Mouse (Mus musculus): ENCODE measurements around the gene Ell2. TPM values are rescaled to one million over a fixed set of nuclear protein-coding genes. Genes with fewer than 3 reads are reported as not detected.
"Not testable (repeated sequence)": the region's sequence is repeated elsewhere in the genome, so short reads cannot be mapped to it uniquely, and the experiment has no call there.

The Ell2 gene
- polyA plus RNA-seq, 1 experiment from 2014 or later, result 1.8 TPM

DNA sequence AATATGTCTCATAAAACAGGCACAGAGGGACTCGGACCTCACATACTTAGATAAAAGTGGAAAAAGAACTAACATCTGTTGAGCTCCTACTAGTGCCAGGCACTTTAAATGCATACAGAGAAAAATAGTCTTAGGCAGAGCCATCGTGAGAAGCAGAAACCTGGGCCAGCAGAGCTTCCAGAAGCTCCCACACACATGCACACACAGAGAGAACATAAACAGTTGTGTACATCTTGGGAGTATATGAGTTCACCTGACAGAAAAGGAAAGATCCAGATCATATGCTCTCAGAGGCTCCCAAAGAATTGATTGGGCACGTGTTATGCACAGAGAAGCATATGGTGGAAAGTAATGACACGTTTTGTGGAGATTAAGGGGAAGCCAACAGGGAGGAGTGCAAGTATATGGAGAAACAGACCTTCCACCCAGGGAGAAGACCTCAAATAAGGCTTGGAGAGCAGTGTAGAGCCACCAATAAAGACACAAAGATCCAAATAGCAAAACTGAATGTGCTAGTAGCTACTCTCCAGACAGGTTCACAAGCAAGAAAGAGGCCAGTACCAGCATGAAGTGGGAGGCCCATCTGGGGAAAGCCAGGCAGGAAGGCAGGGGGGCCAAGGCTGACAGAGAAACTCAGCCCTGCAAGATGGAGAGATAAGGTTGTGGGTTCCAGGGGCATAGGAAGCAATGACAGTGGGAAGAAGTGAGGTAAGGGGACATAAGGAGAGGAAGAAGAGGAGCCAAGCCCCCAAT lies 2.6 kb downstream of the Ell2 start:
- Histone ChIP-seq H3K36me3 (ENCODE audit: control insufficient read depth, insufficient read depth, low read length) (no peaks in the 10 kb centered on the region), H3K27ac (ENCODE audit: low read depth, low read length) (no peak overlapping the region), H3K9me3 (ENCODE audit: control insufficient read depth, low read length) (no peaks in the 10 kb centered on the region), H3K4me1 (ENCODE audit: control insufficient read depth, insufficient read depth, low read depth, low read length) (peaks cover 11% of the 10 kb centered on the region), H3K4me2 (ENCODE audit: low read length) (peak overlapping the region; percentile 84), H3K9ac (ENCODE audit: low read depth, low read length) (no peak overlapping the region), H3K27me3 (replicated peaks; ENCODE audit: control insufficient read depth, insufficient read depth, low read length) (no peaks in the 10 kb centered on the region; the same call in 1 of the 2 replicates), H3K4me3 (ENCODE audit: low read length) (peak overlapping the region; percentile 87; the same call in 1 of the 2 replicates)
- no peak for ATAC-seq
- 33% methylated on average over 4 of the region's 4 CpGs for WGBS

DNA sequence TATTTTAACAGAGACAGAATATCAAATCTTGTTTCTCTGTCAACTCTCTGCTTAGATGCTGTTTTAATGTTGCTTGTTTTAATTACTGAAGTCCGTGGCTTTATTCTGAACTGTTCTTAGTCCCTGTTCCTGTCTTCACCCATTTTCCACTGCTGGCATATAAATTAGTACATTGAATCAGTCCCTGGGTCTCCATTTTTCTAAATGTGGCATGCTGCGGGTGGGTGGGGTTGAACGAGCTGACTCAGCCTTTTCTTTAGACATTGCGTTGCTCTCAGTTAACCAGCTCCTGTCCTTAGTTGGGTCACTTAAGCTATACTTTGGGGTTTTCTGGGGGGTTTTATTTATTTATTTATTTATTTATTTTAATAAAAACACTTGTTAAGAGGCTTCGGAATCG lies 3.6 kb downstream of the Ell2 start:
- ATAC-seq, result no peak
- 66% methylated on average over 6 of the region's 6 CpGs for WGBS
- H3K9ac ChIP-seq (ENCODE audit: low read depth, low read length), result no peak overlapping the region

DNA sequence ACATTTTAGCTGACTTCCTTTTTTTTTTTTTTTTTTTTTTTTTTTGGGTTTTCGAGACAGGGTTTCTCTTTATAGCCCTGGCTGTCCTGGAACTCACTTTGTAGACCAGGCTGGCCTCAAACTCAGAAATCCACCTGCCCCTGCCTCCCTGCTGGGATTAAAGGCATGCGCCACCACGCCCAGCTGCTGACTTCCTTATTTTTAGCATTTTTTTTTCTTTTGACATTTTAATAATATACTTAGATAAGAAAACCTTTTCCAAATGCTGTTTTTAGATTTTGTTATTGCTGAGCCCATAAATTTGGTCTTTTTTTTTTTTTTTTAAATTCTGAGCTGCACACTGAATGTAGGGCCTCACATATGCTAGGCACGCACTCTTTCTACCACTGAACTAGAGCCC lies 5.0 kb downstream of the Ell2 start:
- ATAC-seq; H3K4me2 ChIP-seq (ENCODE audit: low read length); H3K36me3 ChIP-seq (ENCODE audit: control insufficient read depth, insufficient read depth, low read length): not testable (repeated sequence)

More for the DNA sequence above, 3.6 kb downstream of the Ell2 start:
- H3K4me2 ChIP-seq (ENCODE audit: low read length), result no peak overlapping the region
- H3K27me3 ChIP-seq (replicated peaks; ENCODE audit: control insufficient read depth, insufficient read depth, low read length), result no peaks in the 10 kb centered on the region; the same call in 1 of the 2 replicates
- H3K9me3 ChIP-seq (ENCODE audit: control insufficient read depth, low read length), result no peaks in the 10 kb centered on the region
- H3K36me3 ChIP-seq (ENCODE audit: control insufficient read depth, insufficient read depth, low read length), result no peaks in the 10 kb centered on the region
- H3K27ac ChIP-seq (ENCODE audit: low read depth, low read length), result no peak overlapping the region
- no peak overlapping the region for H3K4me3 ChIP-seq (ENCODE audit: low read length)
- H3K4me1 ChIP-seq (ENCODE audit: control insufficient read depth, insufficient read depth, low read depth, low read length), result peaks cover 11% of the 10 kb centered on the region

DNA sequence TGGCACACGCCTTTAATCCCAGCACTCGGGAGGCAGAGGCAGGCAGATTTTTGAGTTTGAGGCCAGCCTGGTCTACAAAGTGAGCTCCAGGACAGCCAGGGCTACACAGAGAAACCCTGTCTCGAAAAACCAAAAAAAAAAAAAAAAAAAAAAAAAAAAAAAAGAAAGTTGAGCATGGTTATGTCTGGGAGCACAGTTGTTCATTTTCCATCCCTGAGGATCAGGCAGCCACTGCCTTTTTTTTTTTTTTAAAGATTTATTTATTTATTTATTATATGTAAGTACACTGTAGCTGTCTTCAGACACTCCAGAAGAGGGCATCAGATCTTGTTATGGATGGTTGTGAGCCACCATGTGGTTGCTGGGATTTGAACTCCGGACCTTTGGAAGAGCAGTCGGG lies 6.0 kb downstream of the Ell2 start:
- not testable (repeated sequence) for H3K4me3 ChIP-seq (ENCODE audit: low read length); H3K27ac ChIP-seq (ENCODE audit: low read depth, low read length); H3K4me2 ChIP-seq (ENCODE audit: low read length); H3K27me3 ChIP-seq (replicated peaks; ENCODE audit: control insufficient read depth, insufficient read depth, low read length); H3K36me3 ChIP-seq (ENCODE audit: control insufficient read depth, insufficient read depth, low read length); H3K4me1 ChIP-seq (ENCODE audit: control insufficient read depth, insufficient read depth, low read depth, low read length); H3K9ac ChIP-seq (ENCODE audit: low read depth, low read length); ATAC-seq; H3K9me3 ChIP-seq (ENCODE audit: control insufficient read depth, low read length)
- WGBS, result 98% methylated on average over 4 of the region's 5 CpGs

More for the DNA sequence above, 5.0 kb downstream of the Ell2 start:
- WGBS, result 95% methylated on average over 3 of the region's 4 CpGs
- not testable (repeated sequence) for H3K27ac ChIP-seq (ENCODE audit: low read depth, low read length); H3K27me3 ChIP-seq (replicated peaks; ENCODE audit: control insufficient read depth, insufficient read depth, low read length); H3K9ac ChIP-seq (ENCODE audit: low read depth, low read length); H3K9me3 ChIP-seq (ENCODE audit: control insufficient read depth, low read length); H3K4me3 ChIP-seq (ENCODE audit: low read length)
- peaks cover 11% of the 10 kb centered on the region for H3K4me1 ChIP-seq (ENCODE audit: control insufficient read depth, insufficient read depth, low read depth, low read length)

DNA sequence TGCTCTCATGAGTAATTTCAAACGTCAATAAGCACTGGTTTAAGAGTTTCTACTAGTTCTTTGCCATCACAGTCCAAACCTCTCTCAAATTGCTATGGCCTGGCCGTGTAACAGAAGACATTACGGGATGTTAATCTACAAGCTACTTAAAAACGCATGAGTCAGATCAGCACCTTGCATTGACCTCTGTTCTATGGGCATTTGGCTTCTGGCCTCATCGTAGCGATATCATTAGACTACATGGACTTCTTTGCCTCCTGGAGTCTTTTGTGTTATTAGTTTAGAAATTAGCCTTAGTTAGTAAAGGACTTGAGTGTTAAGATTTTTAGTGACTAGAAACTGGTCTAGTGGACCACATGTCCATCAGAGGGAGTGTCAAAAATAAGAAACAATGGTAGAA lies 7.8 kb downstream of the Ell2 start:
- ATAC-seq, result no peak
- Histone ChIP-seq H3K4me3 (ENCODE audit: low read length) (no peak overlapping the region), H3K9ac (ENCODE audit: low read depth, low read length) (no peak overlapping the region), H3K27me3 (replicated peaks; ENCODE audit: control insufficient read depth, insufficient read depth, low read length) (no peaks in the 10 kb centered on the region; the same call in 1 of the 2 replicates), H3K9me3 (ENCODE audit: control insufficient read depth, low read length) (no peaks in the 10 kb centered on the region), H3K36me3 (ENCODE audit: control insufficient read depth, insufficient read depth, low read length) (no peaks in the 10 kb centered on the region), H3K4me2 (ENCODE audit: low read length) (no peak overlapping the region), H3K4me1 (ENCODE audit: control insufficient read depth, insufficient read depth, low read depth, low read length) (no peaks in the 10 kb centered on the region; the same call in 1 of the 2 replicates), H3K27ac (ENCODE audit: low read depth, low read length) (no peak overlapping the region)
- WGBS, result 86% methylated on average over 6 of the region's 6 CpGs

DNA sequence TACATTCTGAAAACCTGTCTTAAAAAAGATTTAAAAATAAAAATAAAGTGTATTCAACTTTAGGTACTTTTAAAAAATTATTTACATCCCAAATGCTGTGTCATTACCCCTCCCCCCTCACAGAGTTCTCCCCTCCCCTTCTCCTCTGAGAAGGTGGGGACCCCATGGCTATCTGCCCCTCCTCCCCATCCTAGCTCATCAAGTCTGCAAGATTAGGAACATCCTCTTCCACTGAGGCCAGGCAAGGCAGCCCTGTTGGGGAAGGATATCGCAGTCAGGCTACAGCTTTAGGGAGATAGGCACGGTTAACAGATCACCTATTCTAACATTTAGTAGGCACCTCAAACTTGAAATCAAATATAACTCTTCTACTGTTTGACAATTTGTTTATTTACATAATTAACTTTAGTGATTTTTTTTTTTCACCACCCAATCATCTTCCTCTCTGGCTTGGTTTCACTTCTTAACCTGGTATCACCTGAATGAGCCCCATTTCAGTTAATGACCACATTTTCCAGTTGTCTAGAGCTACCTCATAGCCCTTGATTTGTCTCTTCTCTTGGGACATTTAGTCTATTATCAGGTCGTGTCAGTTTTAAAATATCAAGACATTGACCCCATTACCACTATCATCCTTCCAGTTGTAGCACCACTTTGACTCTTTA lies 11.2 kb downstream of the Ell2 start:
- no peaks in the 10 kb centered on the region for H3K9me3 ChIP-seq (ENCODE audit: control insufficient read depth, low read length)
- no peaks in the 10 kb centered on the region for H3K4me1 ChIP-seq (ENCODE audit: control insufficient read depth, insufficient read depth, low read depth, low read length)
- no peak overlapping the region for H3K4me2 ChIP-seq (ENCODE audit: low read length)
- H3K4me3 ChIP-seq (ENCODE audit: low read length), result no peak overlapping the region
- H3K27ac ChIP-seq (ENCODE audit: low read depth, low read length), result no peak overlapping the region
- H3K27me3 ChIP-seq (replicated peaks; ENCODE audit: control insufficient read depth, insufficient read depth, low read length), result no peaks in the 10 kb centered on the region
- H3K9ac ChIP-seq (ENCODE audit: low read depth, low read length), result no peak overlapping the region
- no peak for ATAC-seq
- no peaks in the 10 kb centered on the region for H3K36me3 ChIP-seq (ENCODE audit: control insufficient read depth, insufficient read depth, low read length)
- 85% methylated on average over 3 of the region's 3 CpGs for WGBS

DNA sequence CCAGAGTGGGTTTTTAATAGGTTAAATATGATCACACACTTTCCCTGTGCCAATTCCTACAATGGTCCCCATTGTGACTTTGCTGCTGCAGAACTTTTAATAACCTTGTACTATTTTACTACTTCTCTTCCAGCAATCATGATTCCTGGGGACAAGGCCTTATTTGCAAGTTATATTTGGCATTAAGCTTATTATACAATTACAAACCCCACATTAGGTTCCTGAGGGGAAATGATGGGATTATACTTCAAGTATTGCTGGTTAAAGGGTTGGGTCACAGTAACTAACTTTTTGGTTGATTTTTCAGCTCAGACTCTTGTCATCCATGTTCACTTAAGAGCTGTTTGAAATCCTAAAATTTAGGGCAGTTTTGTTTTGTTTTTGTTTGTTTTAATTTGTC lies 11.8 kb downstream of the Ell2 start:
- Histone ChIP-seq H3K4me3 (ENCODE audit: low read length) (no peak overlapping the region), H3K4me2 (ENCODE audit: low read length) (no peak overlapping the region), H3K9ac (ENCODE audit: low read depth, low read length) (no peak overlapping the region), H3K9me3 (ENCODE audit: control insufficient read depth, low read length) (no peaks in the 10 kb centered on the region), H3K4me1 (ENCODE audit: control insufficient read depth, insufficient read depth, low read depth, low read length) (no peaks in the 10 kb centered on the region), H3K27ac (ENCODE audit: low read depth, low read length) (no peak overlapping the region), H3K36me3 (ENCODE audit: control insufficient read depth, insufficient read depth, low read length) (no peaks in the 10 kb centered on the region), H3K27me3 (replicated peaks; ENCODE audit: control insufficient read depth, insufficient read depth, low read length) (no peaks in the 10 kb centered on the region)
- ATAC-seq, result no peak

DNA sequence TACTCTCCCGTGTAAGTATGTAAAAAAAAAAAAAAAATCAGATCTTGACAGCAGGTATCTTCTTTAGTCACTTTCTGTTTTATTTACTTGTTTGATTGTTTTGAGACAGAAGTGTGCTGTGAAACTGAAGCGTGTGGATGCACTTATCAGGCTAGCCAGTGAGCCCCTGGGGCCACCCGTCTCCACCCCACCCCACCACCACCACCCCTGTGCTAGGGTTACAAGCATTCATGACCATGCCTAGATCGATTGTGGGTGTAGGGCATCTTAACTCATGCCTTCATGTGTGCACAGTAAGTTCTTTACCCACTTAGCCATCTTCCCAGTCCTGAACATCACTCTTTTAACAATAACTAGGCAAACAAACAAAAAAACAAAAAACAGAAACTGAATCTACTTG lies 13.1 kb downstream of the Ell2 start:
- H3K9ac ChIP-seq (ENCODE audit: low read depth, low read length), result no peak overlapping the region
- 87% methylated on average over 4 of the region's 4 CpGs for WGBS

DNA sequence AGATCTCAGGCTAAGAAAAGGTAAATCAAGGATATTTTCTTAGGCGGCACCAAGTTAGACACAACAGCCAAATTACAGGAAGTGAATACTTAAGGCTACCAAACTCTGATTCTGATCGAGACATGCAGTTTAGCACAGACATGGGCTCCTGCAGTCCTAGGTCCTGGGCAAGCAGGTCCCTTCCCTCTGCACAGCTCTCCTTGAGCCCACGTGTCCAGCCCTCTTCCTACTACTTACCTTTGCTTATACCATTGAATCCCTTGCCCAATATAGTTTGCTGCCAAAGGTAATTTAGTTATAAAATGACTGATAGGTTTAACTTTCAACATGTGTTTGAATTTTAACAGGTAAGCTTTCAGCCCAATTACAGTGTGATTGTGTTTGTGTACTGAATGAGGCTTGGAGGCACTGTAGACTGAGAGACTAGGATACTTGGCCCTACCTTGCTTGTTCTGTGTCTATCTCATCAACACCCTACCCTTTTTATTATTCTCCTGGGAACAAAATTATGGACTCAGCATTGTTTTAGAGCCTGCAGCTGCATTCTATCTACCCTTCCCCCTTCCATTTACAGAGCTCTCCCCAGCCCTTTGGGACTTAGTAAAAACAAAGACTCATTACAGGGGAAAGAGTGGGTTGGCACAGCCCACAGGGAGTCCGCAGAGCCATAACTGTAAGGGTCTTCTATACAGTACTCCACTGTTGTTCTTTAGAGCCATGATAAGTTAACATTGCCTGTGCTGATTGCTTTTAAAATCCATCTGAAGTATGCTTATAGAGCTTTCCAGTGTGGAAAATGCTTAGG lies 20.2 kb downstream of the Ell2 start:
- H3K36me3 ChIP-seq (ENCODE audit: control insufficient read depth, insufficient read depth, low read length), result no peaks in the 10 kb centered on the region
- no peaks in the 10 kb centered on the region for H3K27me3 ChIP-seq (replicated peaks; ENCODE audit: control insufficient read depth, insufficient read depth, low read length)
- no peak overlapping the region for H3K4me2 ChIP-seq (ENCODE audit: low read length)
- no peak overlapping the region for H3K4me3 ChIP-seq (ENCODE audit: low read length)
- ATAC-seq, result no peak
- H3K9me3 ChIP-seq (ENCODE audit: control insufficient read depth, low read length), result no peaks in the 10 kb centered on the region
- H3K9ac ChIP-seq (ENCODE audit: low read depth, low read length), result no peak overlapping the region
- H3K4me1 ChIP-seq (ENCODE audit: control insufficient read depth, insufficient read depth, low read depth, low read length), result no peaks in the 10 kb centered on the region
- no peak overlapping the region for H3K27ac ChIP-seq (ENCODE audit: low read depth, low read length)
- 74% methylated on average over 4 of the region's 4 CpGs for WGBS

More for the DNA sequence above, 13.1 kb downstream of the Ell2 start:
- no peak for ATAC-seq
- no peaks in the 10 kb centered on the region for H3K4me1 ChIP-seq (ENCODE audit: control insufficient read depth, insufficient read depth, low read depth, low read length)
- no peak overlapping the region for H3K4me3 ChIP-seq (ENCODE audit: low read length)
- H3K27me3 ChIP-seq (replicated peaks; ENCODE audit: control insufficient read depth, insufficient read depth, low read length), result no peaks in the 10 kb centered on the region
- no peaks in the 10 kb centered on the region for H3K36me3 ChIP-seq (ENCODE audit: control insufficient read depth, insufficient read depth, low read length)
- no peak overlapping the region for H3K4me2 ChIP-seq (ENCODE audit: low read length)
- H3K9me3 ChIP-seq (ENCODE audit: control insufficient read depth, low read length), result no peaks in the 10 kb centered on the region
- H3K27ac ChIP-seq (ENCODE audit: low read depth, low read length), result no peak overlapping the region

Data from hindbrain, embryonic 16.5 days (tissue).